Mouse (Mus musculus): ENCODE data around the gene Frat1. TPM values are rescaled to one million over a fixed set of nuclear protein-coding genes. Genes with fewer than 3 reads are reported as not detected.

Frat1 gene
- polyA plus RNA-seq, 1 experiment from 2014 or later, result 16.5 TPM

GRCm38 (mm10) chr19:41872285-41872684 lies 42.5 kb downstream of the Frat1 start:
- 0 out of 2 replicates have a peak, but pooled peaks cover 6% of the 10 kb centered on the region for H3K4me1 ChIP-seq
- peaks cover 100% of the 10 kb centered on the region for H3K36me3 ChIP-seq
- no peak overlapping the region for H3K4me3 ChIP-seq
- no peaks in the 10 kb centered on the region for H3K27me3 ChIP-seq (replicated peaks)
- no peak overlapping the region for H3K9ac ChIP-seq
- no peak overlapping the region for H3K27ac ChIP-seq
- no peak overlapping the region for H3K4me2 ChIP-seq
- WGBS (ENCODE audit: insufficient replicate concordance), result 80% methylated on average over 2 of the region's 2 CpGs
- ATAC-seq, result no peak
- H3K9me3 ChIP-seq (replicated peaks), result no peaks in the 10 kb centered on the region

- Histone ChIP-seq H3K4me1 (0 out of 2 replicates have a peak, but pooled peaks cover 6% of the 10 kb centered on the region), H3K4me3 (no peak overlapping the region), H3K9me3 (replicated peaks) (no peaks in the 10 kb centered on the region), H3K9ac (no peak overlapping the region), H3K27ac (no peak overlapping the region), H3K4me2 (no peak overlapping the region), H3K36me3 (peaks cover 97% of the 10 kb centered on the region), H3K27me3 (replicated peaks) (no peaks in the 10 kb centered on the region)
- no peak for ATAC-seq
- 88% methylated on average over 14 of the region's 14 CpGs for WGBS (ENCODE audit: insufficient replicate concordance)
Measured at GRCm38 (mm10) chr19:41874356-41874755, 44.6 kb downstream of the Frat1 start.

GRCm38 (mm10) chr19:41881842-41882241 lies 52.1 kb downstream of the Frat1 start:
- no peak overlapping the region for H3K4me3 ChIP-seq
- H3K9me3 ChIP-seq (replicated peaks), result no peaks in the 10 kb centered on the region
- WGBS (ENCODE audit: insufficient replicate concordance), result 82% methylated on average over 4 of the region's 4 CpGs
- H3K27ac ChIP-seq, result no peak overlapping the region
- peaks cover 95% of the 10 kb centered on the region for H3K36me3 ChIP-seq
- H3K4me2 ChIP-seq, result no peak overlapping the region
- no peak overlapping the region for H3K9ac ChIP-seq
- H3K27me3 ChIP-seq (replicated peaks), result no peaks in the 10 kb centered on the region
- no peak for ATAC-seq
- 0 out of 2 replicates have a peak, but pooled peaks cover 3% of the 10 kb centered on the region for H3K4me1 ChIP-seq

Other genes starting within 250 kb of the Frat1 start
- 2.2 and 2.8 TPM in 2 replicates for gene Gm340, start 247.6 kb upstream of the Frat1 start, polyA plus RNA-seq (2016; fragmentation: Nextera tagmentation; extraction: Ambion mirVana)
- gene Slit1, start 86.3 kb upstream of the Frat1 start, polyA plus RNA-seq (2016; fragmentation: Nextera tagmentation; extraction: Ambion mirVana), result 0.07 and 0.10 TPM in 2 replicates
- 37.6 and 40.7 TPM in 2 replicates for gene Arhgap19, start 27.9 kb upstream of the Frat1 start, polyA plus RNA-seq (2016; fragmentation: Nextera tagmentation; extraction: Ambion mirVana)
- gene Frat2, start 18.2 kb downstream of the Frat1 start, polyA plus RNA-seq (2016; fragmentation: Nextera tagmentation; extraction: Ambion mirVana), result 12.0 and 14.0 TPM in 2 replicates
- gene Rrp12, start 66.2 kb downstream of the Frat1 start, polyA plus RNA-seq (2016; fragmentation: Nextera tagmentation; extraction: Ambion mirVana), result 25.0 and 26.7 TPM in 2 replicates
- 355 and 377 TPM in 2 replicates for gene Pgam1, start 82.0 kb downstream of the Frat1 start, polyA plus RNA-seq (2016; fragmentation: Nextera tagmentation; extraction: Ambion mirVana)
- gene Exosc1, start 103.5 kb downstream of the Frat1 start, polyA plus RNA-seq (2016; fragmentation: Nextera tagmentation; extraction: Ambion mirVana), result 72.7 and 75.0 TPM in 2 replicates
- gene Zdhhc16, start 103.5 kb downstream of the Frat1 start, polyA plus RNA-seq (2016; fragmentation: Nextera tagmentation; extraction: Ambion mirVana), result 47.3 and 48.1 TPM in 2 replicates
- 18.3 and 20.9 TPM in 2 replicates for gene Mms19, start 151.2 kb downstream of the Frat1 start, polyA plus RNA-seq (2016; fragmentation: Nextera tagmentation; extraction: Ambion mirVana)
- 5.6 and 5.7 TPM in 2 replicates for gene Ubtd1, start 151.8 kb downstream of the Frat1 start, polyA plus RNA-seq (2016; fragmentation: Nextera tagmentation; extraction: Ambion mirVana)
- gene Ankrd2, start 206.0 kb downstream of the Frat1 start, polyA plus RNA-seq (2016; fragmentation: Nextera tagmentation; extraction: Ambion mirVana), result 0.11 and 0.20 TPM in 2 replicates
- 11.6 and 11.9 TPM in 2 replicates for gene Hoga1, start 215.6 kb downstream of the Frat1 start, polyA plus RNA-seq (2016; fragmentation: Nextera tagmentation; extraction: Ambion mirVana)
- 0.08 TPM in 1 of 2 replicates, not detected in the other for gene 4933411K16Rik, start 222.3 kb downstream of the Frat1 start, polyA plus RNA-seq (2016; fragmentation: Nextera tagmentation; extraction: Ambion mirVana)